Mouse (Mus musculus) bone marrow, adult 2 months (tissue): ENCODE data around the gene Bcl2l12. TPM values are rescaled to one million over a fixed set of nuclear protein-coding genes. Genes with fewer than 3 reads are reported as not detected.

Source experiments
- H3K27ac ChIP-seq: fragments of 200-500 bp; 2 replicates; pipeline ENCODE4 v1.5.1; 2012; ENCODE audit warnings: low read depth, mild to moderate bottlenecking, control low read depth, inconsistent platforms, low read length; ENCODE audit not compliant: control insufficient read depth, poor library complexity, insufficient read depth
- H3K4me1 ChIP-seq: fragments of 200-500 bp; 2 replicates; pipeline ENCODE4 v1.6.1; 2011; ENCODE audit warnings: low read length; ENCODE audit not compliant: control insufficient read depth, insufficient read depth
- H3K4me3 ChIP-seq: fragments of 200-500 bp; replicated peaks from 2 replicates; pipeline ENCODE3; 2011; ENCODE audit warnings: mild to moderate bottlenecking, low read depth, low read length, control low read depth; ENCODE audit not compliant: control insufficient read depth
- CTCF ChIP-seq: fragments of 200-500 bp; IDR thresholded peaks from 2 replicates; pipeline ENCODE4 v1.5.1; 2011; ENCODE audit warnings: low read length, control low read depth; ENCODE audit not compliant: control insufficient read depth, insufficient read depth
- POLR2A ChIP-seq: fragments of 200-500 bp; IDR thresholded peaks from 2 replicates; pipeline ENCODE4 v1.6.1; 2011; ENCODE audit warnings: low read depth, mild to moderate bottlenecking, control low read depth, low read length, borderline replicate concordance; ENCODE audit not compliant: control insufficient read depth
- WGBS: fragments of 180-500 bp; shearing (Covaris S2); methylation state at CpG from one replicate; pipeline ENCODE4 v1.1.7; 2018; 5-methylcytosine and 5-hydroxymethylcytosine counted together
- polyA plus RNA-seq: library from polyadenylated mRNA; stranded (reverse); fragments of >200 nt; gene quantifications from 2 replicates; pipeline ENCODE4 v1.2.4, GENCODE M21; 2011; ENCODE audit warnings: low replicate concordance; ENCODE audit not compliant: missing spikeins, insufficient read depth, insufficient read length

Bcl2l12 gene
- polyA plus RNA-seq, 1 experiment = 40.8 TPM

DNA sequence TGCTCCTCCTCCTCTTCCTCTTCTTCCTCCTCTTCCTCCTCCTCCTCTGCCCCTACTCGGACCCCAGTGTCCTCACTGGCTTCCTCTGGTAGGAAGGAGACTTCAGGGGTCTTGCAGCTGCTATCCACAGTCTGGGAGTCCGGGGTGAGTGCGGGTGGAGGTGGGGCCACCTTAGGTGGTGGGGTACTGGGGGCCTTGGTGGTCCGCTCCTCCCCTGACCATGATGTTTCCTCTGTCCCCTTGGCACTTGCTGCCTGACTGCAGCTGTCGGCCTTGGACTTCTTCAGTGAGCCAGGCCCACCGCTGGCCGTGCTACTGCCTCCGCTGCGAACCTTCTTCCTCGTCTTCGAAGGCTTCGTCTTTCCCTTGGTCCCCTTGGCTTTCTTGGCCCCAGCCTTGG, 8.0 kb upstream of the Bcl2l12 start:
- WGBS = 90% methylated on average over 12 of the region's 12 CpGs
- Histone ChIP-seq H3K27ac (no peak overlapping the region), H3K4me1 (no peaks in the 10 kb centered on the region), H3K4me3 (no peak overlapping the region)
- no peak for TF ChIP-seq CTCF
- no peak for TF ChIP-seq POLR2A

DNA sequence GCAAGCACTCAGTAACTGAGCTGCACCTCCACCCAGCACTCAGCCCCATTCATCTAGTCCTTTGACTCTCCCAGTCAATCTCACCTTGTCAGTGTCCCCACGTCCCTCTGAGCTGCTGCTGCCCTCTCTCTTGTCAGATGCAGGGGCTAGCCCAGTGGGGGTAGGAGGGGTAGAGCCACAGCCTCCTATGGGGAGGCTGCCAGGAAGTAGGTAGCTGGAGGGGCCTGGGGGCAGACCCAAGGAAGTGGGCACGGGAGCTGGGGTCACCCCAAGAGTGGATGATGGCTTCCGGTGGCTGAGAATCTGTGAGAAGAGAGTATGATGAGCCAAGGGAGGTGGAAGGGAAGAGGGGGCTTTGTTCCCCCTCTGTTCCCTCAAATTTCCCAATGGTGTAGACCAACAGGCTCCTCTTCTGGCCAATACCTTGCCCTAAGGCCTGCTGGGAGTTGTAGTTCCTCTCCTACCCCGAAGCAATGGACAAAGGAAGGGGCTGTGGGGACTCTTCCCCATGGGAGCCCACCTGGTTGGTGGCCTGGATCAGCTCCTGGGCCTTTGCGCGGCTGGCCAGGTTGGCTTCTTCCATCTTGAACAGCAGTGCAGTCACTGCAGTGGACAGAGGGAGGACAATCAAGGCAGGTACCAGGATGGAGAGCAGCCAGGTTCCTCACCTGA, 6.9 kb upstream of the Bcl2l12 start:
- no peak for TF ChIP-seq POLR2A

DNA sequence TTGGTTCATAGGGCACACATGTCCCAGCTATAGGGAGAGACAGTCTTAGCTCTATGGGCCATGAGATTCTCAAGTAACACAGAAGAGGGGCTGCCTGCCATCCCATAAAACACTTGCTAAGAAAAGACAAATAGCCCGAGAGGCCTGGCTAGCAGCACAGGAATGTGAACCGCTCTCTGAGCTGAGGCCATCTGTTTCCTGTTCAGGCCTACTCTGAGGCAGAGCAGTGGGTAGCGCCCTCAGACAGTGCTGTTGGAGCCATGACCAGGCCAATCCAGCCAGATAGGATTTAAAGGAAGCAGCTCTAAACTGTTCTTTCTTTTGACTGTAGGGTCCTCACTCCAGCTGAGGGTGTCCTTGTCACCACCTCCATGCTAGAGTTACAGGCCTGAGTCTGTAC, 6.0 kb upstream of the Bcl2l12 start:
- TF ChIP-seq POLR2A (no peak), CTCF (no peak)
- no peaks in the 10 kb centered on the region for H3K4me1 ChIP-seq
- 47% methylated on average over 3 of the region's 3 CpGs for WGBS
- H3K4me3 ChIP-seq = no peak overlapping the region
- no peak overlapping the region for H3K27ac ChIP-seq

More for the DNA sequence above, 6.9 kb upstream of the Bcl2l12 start:
- Histone ChIP-seq H3K4me3 (no peak overlapping the region), H3K27ac (no peak overlapping the region), H3K4me1 (no peaks in the 10 kb centered on the region)
- 84% methylated on average over 6 of the region's 6 CpGs for WGBS

DNA sequence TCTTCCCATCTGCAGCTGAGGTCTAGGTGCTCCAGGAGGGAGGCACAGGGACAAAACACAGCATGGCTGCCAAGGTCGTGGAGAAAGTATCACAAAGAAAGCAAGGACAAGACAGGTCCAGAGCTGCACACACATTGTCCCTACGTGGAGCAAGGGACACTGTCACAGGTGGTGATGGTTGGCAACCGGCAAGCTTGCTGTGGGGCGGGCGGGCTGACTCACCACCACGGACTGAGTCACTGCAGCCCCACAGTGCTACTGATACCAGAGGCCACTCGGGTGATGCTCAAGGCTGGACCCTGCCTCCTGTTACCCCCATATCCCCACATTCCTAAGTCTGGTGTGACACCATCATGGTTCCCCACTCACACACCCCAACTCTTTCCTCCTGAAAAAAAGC, 3.9 kb upstream of the Bcl2l12 start:
- TF ChIP-seq CTCF (no peak), POLR2A (no peak)
- Histone ChIP-seq H3K4me3 (no peak overlapping the region), H3K4me1 (peaks cover 4% of the 10 kb centered on the region; the same call in 1 of the 2 replicates), H3K27ac (no peak overlapping the region)
- WGBS = 70% methylated on average over 7 of the region's 7 CpGs

DNA sequence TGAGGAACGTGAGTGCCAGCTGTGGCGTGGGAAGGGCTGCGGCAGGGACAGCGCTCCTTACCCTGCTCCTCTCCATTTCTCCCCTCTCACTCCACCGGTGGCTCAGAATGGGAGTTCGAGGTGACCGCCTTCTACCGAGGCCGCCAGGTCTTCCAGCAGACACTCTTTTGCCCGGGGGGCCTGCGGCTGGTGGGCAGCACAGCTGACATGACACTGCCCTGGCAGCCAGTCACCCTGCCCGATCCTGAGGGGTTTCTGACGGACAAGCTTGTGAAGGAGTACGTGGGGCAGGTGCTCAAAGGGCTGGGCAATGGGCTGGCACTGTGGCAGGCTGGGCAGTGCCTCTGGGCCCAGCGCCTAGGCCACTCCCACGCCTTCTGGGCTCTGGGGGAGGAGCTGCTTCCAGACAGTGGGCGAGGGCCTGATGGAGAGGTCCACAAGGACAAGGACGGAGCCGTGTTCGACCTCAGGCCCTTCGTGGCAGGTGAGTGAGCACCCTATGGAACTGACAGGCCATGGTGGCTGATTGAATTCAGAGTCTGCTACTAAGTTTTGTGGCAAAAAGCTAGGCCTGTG, 2.1 kb upstream of the Bcl2l12 start:
- Histone ChIP-seq H3K4me1 (peaks cover 4% of the 10 kb centered on the region; the same call in 1 of the 2 replicates), H3K4me3 (no peak overlapping the region), H3K27ac (no peak overlapping the region)
- TF ChIP-seq POLR2A (no peak), CTCF (no peak)
- WGBS = 88% methylated on average over 21 of the region's 21 CpGs

DNA sequence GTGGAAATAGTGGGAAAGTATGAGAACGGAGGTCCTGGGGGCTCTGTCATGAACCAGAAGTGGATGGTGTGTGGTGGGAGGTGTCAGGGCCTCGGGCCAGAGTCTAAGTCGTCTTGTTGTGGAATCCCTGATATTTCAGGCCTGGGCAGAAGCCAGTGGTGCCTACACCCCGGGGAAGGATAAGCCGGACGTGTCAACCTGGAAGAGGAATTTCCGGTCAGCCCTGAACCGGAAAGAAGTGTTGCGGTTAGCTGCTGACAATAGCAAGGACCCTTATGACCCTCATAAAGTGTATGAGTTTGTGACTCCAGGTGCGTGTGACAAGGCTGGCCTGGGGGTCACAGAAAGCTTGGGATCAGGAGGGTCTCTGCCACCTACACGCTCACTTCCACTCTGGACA, 1.2 kb upstream of the Bcl2l12 start:
- TF ChIP-seq POLR2A (no peak), CTCF (no peak)
- Histone ChIP-seq H3K4me3 (no peak overlapping the region), H3K4me1 (peaks cover 4% of the 10 kb centered on the region; the same call in 1 of the 2 replicates), H3K27ac (no peak overlapping the region)
- 88% methylated on average over 11 of the region's 11 CpGs for WGBS

DNA sequence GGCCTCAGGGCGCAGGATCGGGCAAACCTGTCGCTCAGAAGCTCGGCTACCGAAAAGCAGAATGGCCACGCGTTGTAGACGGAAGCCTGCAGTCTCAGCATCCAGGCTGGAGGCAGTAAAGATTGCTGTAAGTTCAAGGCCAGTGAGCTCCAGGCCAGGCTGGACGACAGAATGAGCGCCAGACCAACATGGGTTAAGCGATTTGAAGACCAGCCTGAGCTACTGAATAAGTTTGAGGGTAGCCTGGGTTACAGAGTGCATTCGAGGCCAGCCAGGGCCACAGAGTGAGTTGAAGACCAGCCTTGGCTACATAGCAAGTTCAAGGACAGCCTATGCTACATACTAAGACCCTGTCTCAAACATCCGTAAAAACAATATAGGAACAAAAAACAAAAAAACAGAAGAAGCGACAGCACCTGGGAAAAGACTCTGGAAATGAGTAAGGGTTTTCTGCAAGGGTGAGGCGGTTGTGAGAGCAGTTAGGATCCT, 528 bp downstream of the Bcl2l12 start:
- no peak for TF ChIP-seq CTCF
- no peak for TF ChIP-seq POLR2A
- under 1% methylated on average over 15 of the region's 15 CpGs for WGBS
- H3K4me1 ChIP-seq = peaks cover 4% of the 10 kb centered on the region; the same call in 1 of the 2 replicates
- peak overlapping the region; percentile 83 for H3K4me3 ChIP-seq
- peak overlapping the region; percentile 85 for H3K27ac ChIP-seq

DNA sequence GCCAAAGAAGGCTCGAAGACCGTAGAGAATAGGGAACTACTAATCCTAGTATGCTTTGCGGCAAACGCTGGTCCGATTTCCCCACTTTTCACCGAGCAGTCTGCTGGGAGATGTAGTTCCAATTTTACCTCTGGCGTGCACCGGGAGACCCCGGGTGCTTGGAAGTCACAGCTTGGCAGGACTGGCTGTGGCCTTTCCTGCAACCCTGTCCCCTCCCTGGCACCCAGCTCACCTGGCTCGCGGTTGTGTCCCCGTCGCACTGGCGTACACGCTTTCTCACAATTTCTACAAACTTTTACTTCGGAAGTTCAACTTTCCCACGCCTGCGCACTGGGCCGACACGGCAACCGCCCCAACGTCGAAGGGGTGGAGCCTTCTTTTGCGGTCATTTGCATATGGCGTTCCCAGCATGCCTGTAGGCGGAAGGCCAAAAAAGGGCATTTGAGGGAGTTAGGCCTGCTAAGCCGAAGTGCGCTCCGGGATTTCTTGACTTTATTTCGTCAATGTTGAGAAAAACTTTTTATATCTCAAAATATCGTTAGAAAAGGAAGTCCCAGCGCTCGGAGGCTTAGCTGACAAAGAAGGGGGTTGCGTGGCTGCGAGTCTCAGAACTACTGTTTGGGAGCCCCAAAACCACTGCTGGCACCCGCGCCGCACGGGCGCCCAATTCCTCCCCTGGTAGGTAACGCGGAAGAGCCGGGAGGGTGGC, 1.1 kb downstream of the Bcl2l12 start, which contains the start of gene Irf3:
Irf3 (plus strand) TSS at position 418 of the 709 bp plus-strand sequence.
- under 1% methylated on average over 43 of the region's 43 CpGs for WGBS
- Histone ChIP-seq H3K4me1 (peaks cover 4% of the 10 kb centered on the region; the same call in 1 of the 2 replicates), H3K27ac (peak within 1 kb of the TSS; percentile 85), H3K4me3 (peak within 1 kb of the TSS; percentile 83)
- TF ChIP-seq POLR2A (peak; percentile 38; the same call in 1 of the 2 replicates), CTCF (peak; percentile 11; the same call in 1 of the 2 replicates)
